17 mouse cellular contexts compared by ENCODE assay signal in the genomic region with DNA sequence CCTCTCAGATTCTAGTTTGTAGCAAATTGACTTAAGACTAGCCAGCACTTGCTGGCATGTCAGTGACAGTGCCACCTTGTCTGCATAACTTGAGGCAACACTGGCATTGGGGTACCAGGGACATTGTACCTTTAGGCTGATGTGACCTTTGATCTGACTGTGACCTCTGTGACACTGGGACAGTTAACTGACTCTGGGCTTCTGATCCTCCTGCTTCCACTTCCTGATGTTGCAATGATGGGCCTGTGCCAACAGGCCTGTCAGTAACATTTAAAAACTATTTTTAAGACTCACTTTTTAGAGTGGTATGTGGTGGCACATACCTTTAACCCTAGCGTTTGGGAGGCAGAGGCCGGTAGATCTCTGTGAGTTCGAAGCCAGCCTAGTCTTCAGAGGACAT.
DNase-seq lines count a peak whose midpoint lies in the region; ATAC-seq and TF ChIP-seq lines count a peak whose summit lies in the region.
"Had no signal": no experiment of that assay in that cellular context is flagged by ENCODE, and none has a peak within 500 bp of the region (broad histone marks: within the 10 kb centered on the region; RNA-seq: fewer than 3 reads in every experiment).

No protein-coding gene starts in this region.

- H3K4me3 ChIP-seq in kidney, adult 2 months (ENCODE audit: insufficient read depth, low read depth, low read length), result no peak overlapping the region
- H3K4me3 ChIP-seq in midbrain, embryonic 16.5 days (ENCODE audit: low read depth, low read length), result no peak overlapping the region
- H3K4me3 ChIP-seq in midbrain, embryonic 11.5 days (ENCODE audit: low read depth, low read length), result no peak overlapping the region
- H3K4me3 ChIP-seq in liver, embryonic 11.5 days (ENCODE audit: low read depth, low read length), result no peak overlapping the region
- H3K4me3 ChIP-seq in neural tube, embryonic 15.5 days (replicated peaks), result no peak overlapping the region
- no peak overlapping the region for H3K4me3 ChIP-seq in cerebellum, adult 2 months (replicated peaks; ENCODE audit: insufficient read depth, low read depth, low read length)
- H3K4me3 ChIP-seq: gastrocnemius, adult 2 months; heart, adult 2 months; hindbrain, embryonic 15.5 days; midbrain, embryonic 10.5 days; neural tube, embryonic 12.5 days had no signal

- H3K27ac ChIP-seq in kidney, adult 2 months (ENCODE audit: insufficient read depth, low read depth, low read length), result no peak overlapping the region
- 0 out of 2 replicates have a peak overlapping the region, but pooled peaks have one; percentile 3 for H3K27ac ChIP-seq in midbrain, embryonic 16.5 days (ENCODE audit: low read length)
- H3K27ac ChIP-seq in midbrain, embryonic 11.5 days (ENCODE audit: low read depth, low read length), result no peak overlapping the region
- peak overlapping the region; percentile 38 for H3K27ac ChIP-seq in liver, embryonic 11.5 days (ENCODE audit: low read depth, low read length)
- 0 out of 2 replicates have a peak overlapping the region, but pooled peaks have one; percentile 58 for H3K27ac ChIP-seq in neural tube, embryonic 15.5 days (replicated peaks)
- H3K27ac ChIP-seq in cerebellum, adult 2 months (ENCODE audit: insufficient read depth, low read length), result no peak overlapping the region
- H3K27ac ChIP-seq: gastrocnemius, adult 2 months; heart, adult 2 months; midbrain, embryonic 10.5 days; neural tube, embryonic 12.5 days had no signal

- H3K4me2 ChIP-seq in midbrain, embryonic 16.5 days (ENCODE audit: low read length), result no peak overlapping the region
- no peak overlapping the region for H3K4me2 ChIP-seq in midbrain, embryonic 11.5 days
- H3K4me2 ChIP-seq in liver, embryonic 11.5 days, result no peak overlapping the region
- no peak overlapping the region for H3K4me2 ChIP-seq in neural tube, embryonic 15.5 days
- H3K4me2 ChIP-seq: hindbrain, embryonic 15.5 days; neural tube, embryonic 12.5 days had no signal

- no peaks in the 10 kb centered on the region for H3K4me1 ChIP-seq in kidney, adult 2 months (ENCODE audit: control insufficient read depth, insufficient read depth, low read length)
- H3K4me1 ChIP-seq in midbrain, embryonic 16.5 days (ENCODE audit: control insufficient read depth, insufficient read depth, low read length), result peaks cover 29% of the 10 kb centered on the region
- H3K4me1 ChIP-seq in midbrain, embryonic 11.5 days (ENCODE audit: control insufficient read depth, insufficient read depth, low read length), result peaks cover 11% of the 10 kb centered on the region; the same call in 1 of the 2 replicates
- H3K4me1 ChIP-seq in liver, embryonic 11.5 days (replicated peaks; ENCODE audit: control insufficient read depth, insufficient read depth, low read length), result peaks cover 15% of the 10 kb centered on the region
- H3K4me1 ChIP-seq in neural tube, embryonic 15.5 days, result peaks cover 35% of the 10 kb centered on the region
- peaks cover 37% of the 10 kb centered on the region for H3K4me1 ChIP-seq in cerebellum, adult 2 months (ENCODE audit: control insufficient read depth, insufficient read depth, low read length)

- no peak for ATAC-seq in midbrain, embryonic 16.5 days
- ATAC-seq in midbrain, embryonic 11.5 days (ENCODE audit: low FRiP score), result no peak
- no peak for ATAC-seq in liver, embryonic 11.5 days (replicated peaks; ENCODE audit: low FRiP score)
- no peak for ATAC-seq in neural tube, embryonic 15.5 days (ENCODE audit: low FRiP score)
- ATAC-seq: forebrain, embryonic 16.5 days had no signal

- DNase-seq in kidney, adult 2 months, result peak; percentile 28
- DNase-seq in kidney, postnatal 10 days, result no peak
- no peak for DNase-seq in midbrain, embryonic 11.5 days (ENCODE audit: low spot score, missing footprints)
- DNase-seq in liver, embryonic 11.5 days (ENCODE audit: low spot score), result no peak
- no peak for DNase-seq in right cerebral cortex, postnatal 10 days (ENCODE audit: low spot score in 2 of 2)
- no peak for DNase-seq in cerebellum, adult 2 months
- DNase-seq: cerebellum, adult 11-12 months; gastrocnemius, adult 2 months; heart, adult 2 months; kidney, adult 11 months; kidney, postnatal 25 days had no signal

- TF ChIP-seq CTCF in kidney, adult 2 months (conservative IDR thresholded peaks at IDR 0.05; ENCODE audit: insufficient read depth, insufficient read length, low read depth, low read length), result no peak
- no peak for TF ChIP-seq CTCF in cerebellum, adult 2 months (IDR thresholded peaks at IDR 0.05; ENCODE audit: borderline replicate concordance, insufficient read depth, low read depth, low read length)

- H3K27me3 ChIP-seq in kidney, adult 2 months (replicated peaks; ENCODE audit: control insufficient read depth, insufficient read depth, low read length), result no peaks in the 10 kb centered on the region
- H3K27me3 ChIP-seq in midbrain, embryonic 16.5 days (ENCODE audit: control insufficient read depth, insufficient read depth, low read depth, low read length), result no peaks in the 10 kb centered on the region
- no peaks in the 10 kb centered on the region for H3K27me3 ChIP-seq in midbrain, embryonic 11.5 days (ENCODE audit: control insufficient read depth, insufficient read depth, low read length)
- no peaks in the 10 kb centered on the region for H3K27me3 ChIP-seq in liver, embryonic 11.5 days (replicated peaks; ENCODE audit: control insufficient read depth, insufficient read depth, low read length)
- no peaks in the 10 kb centered on the region for H3K27me3 ChIP-seq in neural tube, embryonic 15.5 days (replicated peaks)
- no peaks in the 10 kb centered on the region for H3K27me3 ChIP-seq in cerebellum, adult 2 months (ENCODE audit: control insufficient read depth, insufficient read depth, low read length)
- H3K27me3 ChIP-seq: hindbrain, embryonic 15.5 days; neural tube, embryonic 12.5 days had no signal

- H3K36me3 ChIP-seq in kidney, adult 2 months (ENCODE audit: control insufficient read depth, insufficient read depth, low read length), result no peaks in the 10 kb centered on the region
- peaks cover 22% of the 10 kb centered on the region for H3K36me3 ChIP-seq in midbrain, embryonic 16.5 days (ENCODE audit: control insufficient read depth, insufficient read depth, low read length)
- peaks cover 19% of the 10 kb centered on the region for H3K36me3 ChIP-seq in midbrain, embryonic 11.5 days (ENCODE audit: control insufficient read depth, insufficient read depth, low read length)
- H3K36me3 ChIP-seq in liver, embryonic 11.5 days (ENCODE audit: control insufficient read depth, insufficient read depth, low read length), result peaks cover 15% of the 10 kb centered on the region; the same call in 1 of the 2 replicates
- H3K36me3 ChIP-seq in neural tube, embryonic 15.5 days, result peaks cover 47% of the 10 kb centered on the region

- no peaks in the 10 kb centered on the region for H3K9me3 ChIP-seq in midbrain, embryonic 16.5 days (replicated peaks; ENCODE audit: control insufficient read depth, low read length, poor library complexity, severe bottlenecking)
- no peaks in the 10 kb centered on the region for H3K9me3 ChIP-seq in midbrain, embryonic 11.5 days (ENCODE audit: control insufficient read depth, low read length)
- H3K9me3 ChIP-seq in liver, embryonic 11.5 days (ENCODE audit: control insufficient read depth, low read length), result no peaks in the 10 kb centered on the region
- no peaks in the 10 kb centered on the region for H3K9me3 ChIP-seq in neural tube, embryonic 15.5 days (replicated peaks)
- H3K9me3 ChIP-seq: hindbrain, embryonic 15.5 days; midbrain, embryonic 10.5 days; neural tube, embryonic 12.5 days had no signal

- H3K9ac ChIP-seq in midbrain, embryonic 16.5 days (ENCODE audit: low read depth, low read length), result no peak overlapping the region
- H3K9ac ChIP-seq in midbrain, embryonic 11.5 days (ENCODE audit: low read length), result no peak overlapping the region
- no peak overlapping the region for H3K9ac ChIP-seq in liver, embryonic 11.5 days (ENCODE audit: low read depth, low read length)
- no peak overlapping the region for H3K9ac ChIP-seq in neural tube, embryonic 15.5 days (replicated peaks)
- H3K9ac ChIP-seq: hindbrain, embryonic 15.5 days; neural tube, embryonic 12.5 days had no signal

- TF ChIP-seq POLR2A in kidney, adult 2 months (IDR thresholded peaks at IDR 0.05; ENCODE audit: low read depth, low read length), result no peak
- no peak for TF ChIP-seq POLR2A in cerebellum, adult 2 months (IDR thresholded peaks at IDR 0.05; ENCODE audit: borderline replicate concordance, insufficient read depth, low read length)

- 83% methylated on average over 3 of the region's 3 CpGs for WGBS in kidney, adult 2 months
- WGBS in midbrain, embryonic 16.5 days, result 91% methylated on average over 3 of the region's 3 CpGs
- WGBS in midbrain, embryonic 11.5 days, result 94% methylated on average over 3 of the region's 3 CpGs
- 91% methylated on average over 3 of the region's 3 CpGs for whole genome bisulfite sequencing in liver, embryonic 11.5 days
- WGBS in neural tube, embryonic 15.5 days, result 98% methylated on average over 3 of the region's 3 CpGs
- 97% methylated on average over 3 of the region's 3 CpGs for WGBS in cerebellum, adult 2 months

Comparison
In these comparisons a context has a peak if more than half of its experiments do, and no peak if none do; other contexts are left out.
1. H3K27ac ChIP-seq: peak in midbrain, embryonic 16.5 days (single experiment), liver, embryonic 11.5 days (single experiment) and neural tube, embryonic 15.5 days (single experiment); none in kidney, adult 2 months (single experiment), midbrain, embryonic 11.5 days (single experiment) and cerebellum, adult 2 months (single experiment).